Mouse (Mus musculus) c-Kit-positive CD71-positive TER-119-positive erythroid progenitor cells, embryonic 14.5 days (primary cell): ENCODE data around the gene Serpina3a.
"Not testable (repeated sequence)": the region's sequence is repeated elsewhere in the genome, so short reads cannot be mapped to it uniquely, and the experiment has no call there.

Experiments used
- DNase-seq: peaks from one replicate; pipeline ENCODE4 v3.0.0-alpha.2; 2013; ENCODE audit warnings: low spot score

Serpina3a gene

GRCm38 (mm10) chr12:104112333-104112732 lies at the start of gene Serpina3a:
Gene Serpina3a, plus strand, starts transcription at chr12:104112724.
- not testable (repeated sequence) for DNase-seq

- DNase-seq = no peak
These were observed 48.0 kb upstream of the Serpina3a start for GRCm38 (mm10) chr12:104064532-104064931.

GRCm38 (mm10) chr12:104064996-104065395 lies 47.5 kb upstream of the Serpina3a start:
- DNase-seq = no peak

- DNase-seq = peak; percentile 22
These were observed 46.3 kb upstream of the Serpina3a start for GRCm38 (mm10) chr12:104066241-104066640.

GRCm38 (mm10) chr12:104067549-104067948 lies 45.0 kb upstream of the Serpina3a start:
- no peak for DNase-seq

- DNase-seq = peak; percentile 14
These were observed 42.9 kb upstream of the Serpina3a start for GRCm38 (mm10) chr12:104069620-104070019.

GRCm38 (mm10) chr12:104071708-104072107 lies 40.8 kb upstream of the Serpina3a start:
- DNase-seq = no peak

- no peak for DNase-seq
These were observed 40.2 kb upstream of the Serpina3a start for GRCm38 (mm10) chr12:104072286-104072685.

GRCm38 (mm10) chr12:104090119-104090518 lies 22.4 kb upstream of the Serpina3a start:
- DNase-seq = no peak

- no peak for DNase-seq
These were observed 21.2 kb upstream of the Serpina3a start for GRCm38 (mm10) chr12:104091303-104091702.

GRCm38 (mm10) chr12:104100768-104101167 lies 11.8 kb upstream of the Serpina3a start, which contains the start of gene Serpina5:
Gene Serpina5, plus strand, starts transcription at chr12:104101113.
- DNase-seq = no peak

GRCm38 (mm10) chr12:104105847-104106246 lies 6.7 kb upstream of the Serpina3a start:
- DNase-seq = no peak

GRCm38 (mm10) chr12:104106919-104107318 lies 5.6 kb upstream of the Serpina3a start:
- DNase-seq = no peak

GRCm38 (mm10) chr12:104108507-104108906 lies 4.0 kb upstream of the Serpina3a start:
- DNase-seq = no peak

- DNase-seq = no peak
These were observed 2.5 kb downstream of the Serpina3a start for GRCm38 (mm10) chr12:104114921-104115579.

- no peak for DNase-seq
These were observed 10.6 kb downstream of the Serpina3a start for GRCm38 (mm10) chr12:104123097-104123496.

GRCm38 (mm10) chr12:104123996-104124395 lies 11.5 kb downstream of the Serpina3a start:
- no peak for DNase-seq

GRCm38 (mm10) chr12:104125021-104125560 lies 12.6 kb downstream of the Serpina3a start:
- no peak for DNase-seq

- DNase-seq = no peak
These were observed 15.2 kb downstream of the Serpina3a start, which contains the start of gene Serpina3b for GRCm38 (mm10) chr12:104127696-104128095. Gene Serpina3b, plus strand, starts transcription at chr12:104127996.

- no peak for DNase-seq
These were observed 18.5 kb downstream of the Serpina3a start for GRCm38 (mm10) chr12:104131041-104131440.

GRCm38 (mm10) chr12:104138216-104138615 lies 25.7 kb downstream of the Serpina3a start:
- DNase-seq = no peak

GRCm38 (mm10) chr12:104140543-104141103 lies 28.1 kb downstream of the Serpina3a start:
- no peak for DNase-seq

GRCm38 (mm10) chr12:104141506-104141905 lies 29.0 kb downstream of the Serpina3a start:
- no peak for DNase-seq
